Mouse (Mus musculus): ENCODE measurements at regions not wholly inside any gene's neighbourhood (a gene's known extent, or its start where the extent isn't known, plus 50 kb on each side); places are given as distances from the start of the nearest gene placed in this dataset.

- no peak overlapping the region for H3K4me2 ChIP-seq (replicated peaks; ENCODE audit: low read depth, low read length)
- H3K9me3 ChIP-seq (ENCODE audit: control insufficient read depth, low read length) = no peaks in the 10 kb centered on the region
- no peak overlapping the region for H3K27ac ChIP-seq (ENCODE audit: low read depth, low read length)
- WGBS = 65% methylated on average over 2 of the region's 2 CpGs
- H3K9ac ChIP-seq (ENCODE audit: low read depth, low read length) = no peak overlapping the region
- H3K4me3 ChIP-seq (ENCODE audit: low read length) = no peak overlapping the region
- ATAC-seq (ENCODE audit: low FRiP score, low TSS enrichment) = no peak
- H3K27me3 ChIP-seq (ENCODE audit: control insufficient read depth, insufficient read depth, low read length) = no peaks in the 10 kb centered on the region
- no peaks in the 10 kb centered on the region for H3K36me3 ChIP-seq (ENCODE audit: control insufficient read depth, insufficient read depth, low read length)
- H3K4me1 ChIP-seq (ENCODE audit: control insufficient read depth, insufficient read depth, low read length) = no peaks in the 10 kb centered on the region
These were observed 427.3 kb downstream of the Fam84a start for GRCm38 (mm10) chr12:13724511-13724910.

DNA sequence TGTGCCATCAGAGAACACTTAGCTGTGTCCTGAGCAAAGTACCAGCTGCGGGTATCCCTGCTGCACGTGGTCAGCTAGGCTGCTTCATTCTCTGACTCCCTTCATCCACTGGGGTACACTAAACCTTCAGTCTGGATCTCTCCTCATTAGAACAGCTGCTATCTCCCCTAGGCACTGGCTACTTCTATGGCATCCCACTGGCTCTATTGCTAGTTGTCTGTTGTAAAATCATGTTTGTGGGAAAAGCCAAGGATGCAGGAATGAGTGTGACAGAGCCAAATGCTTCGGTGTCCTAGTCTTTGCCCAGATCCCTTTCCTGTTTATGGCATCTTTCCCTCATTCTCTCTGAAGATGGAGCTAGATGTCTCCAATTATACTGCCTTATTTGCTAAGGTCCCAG is 440.9 kb downstream of the Nbas start:
- no peak overlapping the region for H3K9ac ChIP-seq (ENCODE audit: low read depth, low read length)
- no peaks in the 10 kb centered on the region for H3K9me3 ChIP-seq (ENCODE audit: control insufficient read depth, low read length)
- 78% methylated on average over 3 of the region's 3 CpGs for WGBS
- H3K4me2 ChIP-seq (replicated peaks; ENCODE audit: low read depth, low read length) = no peak overlapping the region
- no peaks in the 10 kb centered on the region for H3K36me3 ChIP-seq (ENCODE audit: control insufficient read depth, insufficient read depth, low read length)
- no peaks in the 10 kb centered on the region for H3K4me1 ChIP-seq (ENCODE audit: control insufficient read depth, insufficient read depth, low read length)
- no peak overlapping the region for H3K27ac ChIP-seq (ENCODE audit: low read depth, low read length)
- H3K4me3 ChIP-seq (ENCODE audit: low read length) = no peak overlapping the region
- ATAC-seq (ENCODE audit: low FRiP score, low TSS enrichment) = no peak
- H3K27me3 ChIP-seq (ENCODE audit: control insufficient read depth, insufficient read depth, low read length) = no peaks in the 10 kb centered on the region

- WGBS = 89% methylated on average over 5 of the region's 5 CpGs
These were observed 438.8 kb downstream of the Nbas start for GRCm38 (mm10) chr12:13707747-13708146.

DNA sequence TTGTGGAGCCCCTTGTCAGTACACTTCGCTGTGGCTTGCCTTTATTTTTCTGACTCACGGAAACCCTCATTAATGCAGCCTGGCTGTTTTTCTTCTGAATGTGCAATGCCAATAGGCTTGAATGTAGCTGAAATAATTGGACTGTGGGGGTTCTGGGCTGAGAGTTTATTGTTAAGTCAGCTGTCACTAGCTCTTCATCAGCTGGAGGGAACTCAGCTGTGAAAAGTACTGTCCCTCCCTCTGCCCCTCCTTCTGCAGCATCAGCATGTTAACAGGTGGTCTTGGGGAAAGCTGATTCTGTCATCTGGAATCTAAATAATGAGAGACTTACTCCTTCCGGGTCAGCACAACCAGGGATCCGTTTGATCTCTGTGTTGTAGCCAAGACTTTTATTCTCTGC is 437.6 kb downstream of the Nbas start:
- Histone ChIP-seq H3K4me2 (replicated peaks; ENCODE audit: low read depth, low read length) (no peak overlapping the region), H3K9ac (ENCODE audit: low read depth, low read length) (no peak overlapping the region), H3K36me3 (ENCODE audit: control insufficient read depth, insufficient read depth, low read length) (no peaks in the 10 kb centered on the region), H3K4me1 (ENCODE audit: control insufficient read depth, insufficient read depth, low read length) (no peaks in the 10 kb centered on the region), H3K9me3 (ENCODE audit: control insufficient read depth, low read length) (no peaks in the 10 kb centered on the region), H3K27ac (ENCODE audit: low read depth, low read length) (no peak overlapping the region), H3K27me3 (ENCODE audit: control insufficient read depth, insufficient read depth, low read length) (no peaks in the 10 kb centered on the region), H3K4me3 (ENCODE audit: low read length) (no peak overlapping the region)
- ATAC-seq (ENCODE audit: low FRiP score, low TSS enrichment) = peak; percentile 79
- WGBS = 42% methylated on average over 4 of the region's 4 CpGs

More at GRCm38 (mm10) chr12:13707747-13708146, 438.8 kb downstream of the Nbas start:
- Histone ChIP-seq H3K9me3 (ENCODE audit: control insufficient read depth, low read length) (no peaks in the 10 kb centered on the region), H3K4me2 (replicated peaks; ENCODE audit: low read depth, low read length) (no peak overlapping the region), H3K4me3 (ENCODE audit: low read length) (no peak overlapping the region), H3K4me1 (ENCODE audit: control insufficient read depth, insufficient read depth, low read length) (no peaks in the 10 kb centered on the region), H3K27ac (ENCODE audit: low read depth, low read length) (no peak overlapping the region), H3K9ac (ENCODE audit: low read depth, low read length) (no peak overlapping the region), H3K36me3 (ENCODE audit: control insufficient read depth, insufficient read depth, low read length) (no peaks in the 10 kb centered on the region), H3K27me3 (ENCODE audit: control insufficient read depth, insufficient read depth, low read length) (no peaks in the 10 kb centered on the region)
- ATAC-seq (ENCODE audit: low FRiP score, low TSS enrichment) = no peak

GRCm38 (mm10) chr12:13703604-13704003 is 434.7 kb downstream of the Nbas start:
- 96% methylated on average over 3 of the region's 3 CpGs for WGBS
- no peaks in the 10 kb centered on the region for H3K9me3 ChIP-seq (ENCODE audit: control insufficient read depth, low read length)

GRCm38 (mm10) chr12:13699858-13700257 is 430.9 kb downstream of the Nbas start:
- H3K4me2 ChIP-seq (replicated peaks; ENCODE audit: low read depth, low read length) = no peak overlapping the region
- H3K36me3 ChIP-seq (ENCODE audit: control insufficient read depth, insufficient read depth, low read length) = no peaks in the 10 kb centered on the region
- no peaks in the 10 kb centered on the region for H3K27me3 ChIP-seq (ENCODE audit: control insufficient read depth, insufficient read depth, low read length)
- no peak overlapping the region for H3K4me3 ChIP-seq (ENCODE audit: low read length)
- ATAC-seq (ENCODE audit: low FRiP score, low TSS enrichment) = no peak
- no peaks in the 10 kb centered on the region for H3K4me1 ChIP-seq (ENCODE audit: control insufficient read depth, insufficient read depth, low read length)
- H3K9me3 ChIP-seq (ENCODE audit: control insufficient read depth, low read length) = no peaks in the 10 kb centered on the region
- WGBS = 72% methylated on average over 2 of the region's 2 CpGs
- H3K9ac ChIP-seq (ENCODE audit: low read depth, low read length) = no peak overlapping the region
- H3K27ac ChIP-seq (ENCODE audit: low read depth, low read length) = no peak overlapping the region

More at GRCm38 (mm10) chr12:13703604-13704003, 434.7 kb downstream of the Nbas start:
- Histone ChIP-seq H3K36me3 (ENCODE audit: control insufficient read depth, insufficient read depth, low read length) (no peaks in the 10 kb centered on the region), H3K4me1 (ENCODE audit: control insufficient read depth, insufficient read depth, low read length) (no peaks in the 10 kb centered on the region), H3K4me2 (replicated peaks; ENCODE audit: low read depth, low read length) (no peak overlapping the region), H3K27me3 (ENCODE audit: control insufficient read depth, insufficient read depth, low read length) (no peaks in the 10 kb centered on the region), H3K27ac (ENCODE audit: low read depth, low read length) (no peak overlapping the region), H3K4me3 (ENCODE audit: low read length) (no peak overlapping the region), H3K9ac (ENCODE audit: low read depth, low read length) (no peak overlapping the region)
- ATAC-seq (ENCODE audit: low FRiP score, low TSS enrichment) = no peak

DNA sequence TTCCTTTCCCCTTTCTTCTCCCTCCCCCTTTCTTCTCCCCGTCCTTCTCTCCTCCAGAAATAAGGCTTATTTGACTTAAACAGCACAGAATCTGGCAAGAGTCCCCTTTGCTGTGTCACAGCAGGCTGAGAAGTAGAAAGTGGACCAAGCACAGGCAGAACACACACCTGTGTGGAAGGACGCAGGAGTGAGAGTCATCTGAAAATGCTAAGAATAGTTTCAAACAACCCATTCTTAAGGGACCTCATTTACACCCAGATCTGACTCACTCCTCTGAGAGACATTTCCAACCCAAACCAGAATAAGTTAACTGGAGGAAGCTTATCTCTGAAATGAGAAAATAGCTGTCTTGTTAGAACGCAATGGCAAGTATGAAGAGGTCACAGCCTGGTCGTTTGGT is 429.9 kb downstream of the Nbas start:
- Histone ChIP-seq H3K27me3 (ENCODE audit: control insufficient read depth, insufficient read depth, low read length) (no peaks in the 10 kb centered on the region), H3K36me3 (ENCODE audit: control insufficient read depth, insufficient read depth, low read length) (no peaks in the 10 kb centered on the region), H3K9me3 (ENCODE audit: control insufficient read depth, low read length) (no peaks in the 10 kb centered on the region), H3K27ac (ENCODE audit: low read depth, low read length) (no peak overlapping the region), H3K4me2 (replicated peaks; ENCODE audit: low read depth, low read length) (no peak overlapping the region), H3K4me3 (ENCODE audit: low read length) (no peak overlapping the region), H3K4me1 (ENCODE audit: control insufficient read depth, insufficient read depth, low read length) (no peaks in the 10 kb centered on the region), H3K9ac (ENCODE audit: low read depth, low read length) (no peak overlapping the region)
- no peak for ATAC-seq (ENCODE audit: low FRiP score, low TSS enrichment)
- 64% methylated on average over 4 of the region's 4 CpGs for WGBS

DNA sequence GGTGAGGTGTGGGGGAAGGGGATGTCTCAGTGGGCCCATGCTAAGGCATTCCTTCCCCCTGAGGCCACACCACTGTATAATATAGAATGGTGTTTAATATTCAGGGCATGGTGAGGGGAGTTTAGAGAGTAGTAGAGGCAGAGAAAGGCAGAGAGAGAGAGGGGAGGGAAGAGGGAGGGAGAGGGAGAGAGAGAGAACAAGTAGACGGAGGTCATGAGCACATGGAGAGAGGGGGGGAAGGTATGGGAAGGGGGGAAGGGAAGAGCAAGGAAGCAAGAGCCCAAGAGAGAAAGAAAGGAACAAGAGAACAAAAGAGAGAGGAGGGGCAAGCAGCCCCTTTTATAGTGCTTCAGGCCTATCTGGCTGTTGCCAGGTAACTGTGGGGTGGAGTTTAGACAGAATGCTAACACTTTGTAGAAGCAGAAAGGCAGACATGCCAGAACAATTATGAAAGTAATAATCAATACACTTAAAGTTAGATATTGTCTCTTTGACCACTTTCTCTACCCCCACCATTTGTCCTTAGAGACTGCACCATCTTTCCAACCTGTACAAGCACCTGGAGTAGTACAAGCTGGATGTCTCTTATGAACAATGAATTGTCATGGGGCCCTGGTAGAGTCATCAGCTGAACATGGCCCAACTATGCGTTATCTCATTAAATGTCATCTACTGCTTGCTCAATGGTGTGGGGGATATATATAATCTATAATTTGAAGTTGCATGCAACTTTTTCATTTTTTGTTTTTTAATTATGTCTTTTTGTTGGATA is 422.6 kb downstream of the Nbas start:
- ATAC-seq (ENCODE audit: low FRiP score, low TSS enrichment) = no peak
- no peaks in the 10 kb centered on the region for H3K4me1 ChIP-seq (ENCODE audit: control insufficient read depth, insufficient read depth, low read length)
- WGBS = 83% methylated on average over 2 of the region's 2 CpGs
- no peaks in the 10 kb centered on the region for H3K36me3 ChIP-seq (ENCODE audit: control insufficient read depth, insufficient read depth, low read length)
- H3K4me2 ChIP-seq (replicated peaks; ENCODE audit: low read depth, low read length) = no peak overlapping the region
- H3K9me3 ChIP-seq (ENCODE audit: control insufficient read depth, low read length) = no peaks in the 10 kb centered on the region
- H3K9ac ChIP-seq (ENCODE audit: low read depth, low read length) = no peak overlapping the region
- no peak overlapping the region for H3K4me3 ChIP-seq (ENCODE audit: low read length)
- no peak overlapping the region for H3K27ac ChIP-seq (ENCODE audit: low read depth, low read length)
- no peaks in the 10 kb centered on the region for H3K27me3 ChIP-seq (ENCODE audit: control insufficient read depth, insufficient read depth, low read length)

DNA sequence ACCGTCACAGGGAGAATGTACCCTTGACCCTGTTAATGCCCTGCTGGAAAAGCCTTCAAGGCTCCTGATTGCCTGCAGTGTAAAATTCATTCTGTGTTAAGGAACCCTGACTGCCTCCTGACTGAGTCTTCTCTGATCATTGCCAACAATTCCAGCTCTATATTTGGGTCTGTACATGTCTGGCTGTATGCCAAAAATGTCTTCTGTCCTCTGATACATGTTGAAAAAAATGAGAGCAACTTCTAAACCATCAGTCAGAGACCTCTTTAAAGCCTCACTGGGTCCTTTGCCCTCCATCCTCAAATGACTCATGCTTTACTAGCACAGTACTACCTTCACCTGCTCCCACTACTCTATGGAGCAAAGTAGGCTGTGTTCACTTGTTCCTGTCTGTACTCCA is 408.3 kb downstream of the Nbas start:
- no peaks in the 10 kb centered on the region for H3K9me3 ChIP-seq (ENCODE audit: control insufficient read depth, low read length)
- no peaks in the 10 kb centered on the region for H3K4me1 ChIP-seq (ENCODE audit: control insufficient read depth, insufficient read depth, low read length)
- H3K36me3 ChIP-seq (ENCODE audit: control insufficient read depth, insufficient read depth, low read length) = no peaks in the 10 kb centered on the region
- H3K9ac ChIP-seq (ENCODE audit: low read depth, low read length) = no peak overlapping the region
- no peak overlapping the region for H3K4me2 ChIP-seq (replicated peaks; ENCODE audit: low read depth, low read length)
- no peak overlapping the region for H3K4me3 ChIP-seq (ENCODE audit: low read length)
- no peaks in the 10 kb centered on the region for H3K27me3 ChIP-seq (ENCODE audit: control insufficient read depth, insufficient read depth, low read length)
- no peak overlapping the region for H3K27ac ChIP-seq (ENCODE audit: low read depth, low read length)
- 87% methylated on average over 1 of the region's 1 CpGs for WGBS
- no peak for ATAC-seq (ENCODE audit: low FRiP score, low TSS enrichment)

All from kidney, embryonic 14.5 days (tissue).